Mouse (Mus musculus): ENCODE results near the gene Tradd. TPM values are rescaled to one million over a fixed set of nuclear protein-coding genes. Genes with fewer than 3 reads are reported as not detected.
A peak's percentile ranks its signal among the peaks of the same experiment; 100 is the strongest.
"Not testable (repeated sequence)": the region's sequence is repeated elsewhere in the genome, so short reads cannot be mapped to it uniquely, and the experiment has no call there.

The Tradd gene
- total RNA-seq, 2 experiments from 2014 or later: 8.7 to 14.2 TPM

DNA sequence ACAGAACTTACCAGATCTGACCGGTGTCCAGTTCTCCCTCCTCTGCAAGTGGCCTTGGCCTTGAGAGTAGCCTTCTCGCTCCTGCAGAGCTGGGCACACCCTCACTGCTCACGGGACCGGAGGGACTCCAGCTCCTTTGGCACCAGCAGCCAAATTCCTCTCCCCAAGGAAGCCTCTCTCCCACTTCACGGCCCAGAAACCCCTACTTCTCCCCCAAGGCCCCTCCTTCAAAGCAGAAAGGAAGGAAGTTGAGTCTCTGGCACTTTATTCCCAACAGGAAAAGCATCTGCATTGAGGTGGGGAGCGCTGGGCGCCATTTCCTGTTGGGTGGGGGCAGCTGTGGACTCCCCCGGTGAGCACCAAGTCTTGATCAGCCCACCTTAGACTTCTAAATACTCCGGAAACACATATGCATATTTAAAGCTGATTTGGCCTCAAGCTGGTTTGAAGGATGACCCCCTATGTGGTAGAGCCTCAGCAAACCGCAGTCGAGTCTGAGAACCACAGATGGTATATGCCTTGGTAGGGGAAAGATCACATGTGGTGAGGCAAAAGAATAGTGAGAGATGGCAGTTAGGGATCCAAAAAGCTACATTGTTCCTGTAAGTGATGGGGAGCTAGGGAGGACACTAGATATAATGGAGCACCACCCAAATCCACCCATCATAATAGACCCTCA is 31.6 kb upstream of the Tradd start, which contains the start of gene Exoc3l:
TSS of gene Exoc3l (minus strand) at position 207 of the 679 bp plus-strand sequence.
- ATAC-seq (replicated peaks; ENCODE audit: poor library complexity): no peak

GRCm38 (mm10) chr8:105295256-105295655 is 30.8 kb upstream of the Tradd start:
- no peak for ATAC-seq (replicated peaks; ENCODE audit: poor library complexity)

- no peak for ATAC-seq (replicated peaks; ENCODE audit: poor library complexity)
Observed at GRCm38 (mm10) chr8:105294776-105295175, 30.4 kb upstream of the Tradd start.

- no peak for ATAC-seq (replicated peaks; ENCODE audit: poor library complexity)
Observed at GRCm38 (mm10) chr8:105293405-105293804, 29.0 kb upstream of the Tradd start.

DNA sequence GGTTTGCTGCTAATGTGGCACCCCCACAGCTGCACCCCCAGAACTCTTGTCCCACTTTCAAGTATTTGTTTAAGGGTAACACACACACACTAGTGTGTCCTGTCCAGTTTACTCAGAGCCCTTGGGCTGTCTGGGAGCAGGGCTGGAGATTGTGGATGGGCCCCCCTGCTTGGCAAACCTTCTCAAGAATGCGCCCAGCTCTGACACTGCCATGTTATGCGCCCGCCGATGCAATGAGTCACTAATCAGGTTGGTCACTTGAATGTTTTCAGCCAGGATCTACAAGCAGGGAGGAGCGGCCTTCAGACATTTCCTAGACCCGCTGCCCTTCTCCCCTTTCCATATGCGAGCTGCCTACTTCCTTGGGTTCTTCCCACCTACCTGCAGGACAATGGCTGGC is 28.1 kb upstream of the Tradd start:
- ATAC-seq (replicated peaks; ENCODE audit: poor library complexity): no peak

GRCm38 (mm10) chr8:105291802-105292201 is 27.4 kb upstream of the Tradd start:
- not testable (repeated sequence) for ATAC-seq (replicated peaks; ENCODE audit: poor library complexity)

GRCm38 (mm10) chr8:105291364-105291763 is 27.0 kb upstream of the Tradd start:
- ATAC-seq (replicated peaks; ENCODE audit: poor library complexity): not testable (repeated sequence)

DNA sequence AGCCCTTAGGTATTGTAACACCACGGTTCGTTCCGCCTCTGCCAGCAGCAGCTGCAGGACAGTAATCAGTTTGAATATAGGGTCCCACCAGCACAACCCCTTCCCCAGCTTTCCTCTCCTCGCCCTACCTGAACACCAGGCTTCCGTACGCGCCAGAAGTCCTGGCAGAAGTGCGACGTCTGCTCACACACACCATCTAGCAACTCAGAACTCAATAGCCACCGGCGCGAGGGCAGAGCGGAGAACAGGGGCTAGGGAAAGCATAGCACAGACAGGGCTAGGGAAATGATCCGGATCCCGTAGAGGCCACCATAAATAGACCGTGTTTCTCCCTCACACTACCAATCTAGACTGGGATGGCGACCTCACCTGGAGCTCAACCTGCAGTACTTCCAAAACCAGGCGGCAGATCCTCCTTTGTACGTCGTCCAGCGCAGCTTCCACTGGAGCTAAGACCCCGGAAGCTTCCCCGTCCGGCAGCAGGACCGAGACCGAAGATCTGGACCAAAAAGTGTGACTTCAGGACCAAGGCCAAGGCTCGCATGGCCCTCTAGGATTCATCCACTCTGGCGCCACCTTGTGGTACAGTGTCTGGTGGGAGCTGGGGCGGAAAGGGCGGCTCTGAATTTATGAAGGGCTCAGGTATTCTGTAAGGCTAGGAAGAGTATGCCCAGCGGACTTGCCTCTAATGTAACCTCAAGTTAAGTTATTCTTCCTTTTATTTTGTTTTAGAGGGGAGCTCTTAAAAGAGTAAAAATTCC is 26.3 kb upstream of the Tradd start:
- peak; percentile 61 for ATAC-seq (replicated peaks; ENCODE audit: poor library complexity)

DNA sequence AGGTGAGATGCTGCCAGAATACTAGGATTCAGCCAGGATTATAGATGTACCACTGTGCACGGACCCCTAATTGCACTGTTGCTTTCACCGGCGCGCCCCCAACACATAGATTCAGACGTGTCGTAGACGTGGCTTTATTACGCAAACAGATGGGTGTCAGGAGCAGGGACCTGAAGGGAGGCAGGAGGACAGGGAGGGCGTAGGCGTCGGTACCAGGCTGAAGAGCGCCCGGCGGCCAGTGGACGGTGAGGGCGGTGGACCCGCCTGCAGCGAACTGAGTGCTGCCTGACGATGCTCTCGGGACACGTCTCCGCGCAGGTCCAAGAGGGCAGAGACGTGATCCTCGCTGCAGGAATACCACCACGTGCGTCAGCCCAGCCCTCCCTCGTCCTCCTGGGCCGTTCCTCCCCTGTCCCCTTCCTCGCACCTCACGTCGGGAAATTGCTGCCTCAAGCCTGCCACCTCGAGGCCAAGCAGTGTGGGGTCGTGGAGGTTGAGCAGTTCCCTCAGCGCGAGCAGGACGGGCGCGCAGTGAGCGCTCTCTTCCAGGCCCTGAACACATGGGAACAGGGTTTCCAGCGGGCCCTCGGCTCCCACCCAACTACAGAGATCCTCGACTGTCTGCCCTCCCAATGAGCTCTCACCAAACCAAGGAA is 25.5 kb upstream of the Tradd start, which contains the start of gene 4931428F04Rik:
TSS of gene 4931428F04Rik (minus strand) at position 60 of the 656 bp plus-strand sequence.
- peak; percentile 28 for ATAC-seq (replicated peaks; ENCODE audit: poor library complexity)

DNA sequence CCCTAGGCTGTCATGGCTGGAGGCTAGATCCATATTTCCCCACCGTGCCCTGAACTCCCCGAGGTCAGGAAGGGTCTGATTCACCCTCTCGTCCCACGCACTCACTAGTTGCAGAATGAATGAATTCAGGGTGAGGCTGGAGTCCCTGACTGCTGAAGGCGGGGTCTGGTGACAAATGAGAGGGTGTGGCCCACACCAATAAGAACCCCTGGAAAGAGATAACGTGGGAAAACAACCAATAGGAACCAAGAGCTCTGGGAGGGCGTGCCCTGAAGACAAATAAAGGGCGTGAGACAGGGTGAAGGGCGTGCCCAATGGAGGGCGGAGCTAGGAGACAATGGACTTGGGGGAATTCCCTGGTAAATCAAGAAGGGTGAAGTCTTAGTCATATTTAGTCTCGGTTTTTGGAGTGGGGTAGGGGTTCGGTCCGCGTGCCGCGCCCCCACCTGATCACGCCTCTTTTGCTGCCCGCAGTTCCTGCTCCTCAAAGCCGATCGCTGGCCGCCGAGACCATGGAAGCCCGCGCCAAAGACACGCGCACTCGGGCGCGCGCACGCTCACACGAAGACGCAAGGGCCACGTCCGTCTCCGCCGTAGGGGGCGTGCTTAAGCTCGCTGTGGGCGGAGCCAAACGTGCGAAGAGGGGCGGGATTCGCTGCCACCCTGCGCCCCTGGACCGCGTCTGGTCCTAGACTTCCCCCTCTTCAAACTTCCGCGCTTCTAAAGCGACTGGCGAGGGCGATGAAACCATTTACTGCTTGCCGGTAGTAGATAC is 24.7 kb upstream of the Tradd start:
- ATAC-seq (replicated peaks; ENCODE audit: poor library complexity): peak; percentile 82

DNA sequence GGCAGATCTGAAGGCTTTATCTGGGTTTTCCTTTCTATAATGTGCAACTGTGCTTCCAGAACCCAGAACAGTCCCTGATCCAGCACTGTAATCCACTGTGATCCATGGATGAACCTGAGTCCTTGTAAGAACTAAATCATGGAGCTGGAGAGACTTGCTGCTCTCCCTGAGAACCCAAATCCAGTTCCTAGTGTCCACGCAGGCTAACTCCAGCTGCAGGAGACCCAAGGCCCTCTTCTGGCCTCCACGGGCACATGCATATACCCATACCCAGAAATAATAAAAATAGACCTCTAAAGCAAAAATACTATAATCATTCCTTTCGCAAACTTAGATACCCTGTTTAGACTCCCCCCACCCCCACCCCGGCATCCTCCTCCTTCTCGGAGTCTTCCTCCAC is 23.8 kb upstream of the Tradd start:
- no peak for ATAC-seq (replicated peaks; ENCODE audit: poor library complexity)

GRCm38 (mm10) chr8:105286907-105287306 is 22.5 kb upstream of the Tradd start:
- ATAC-seq (replicated peaks; ENCODE audit: poor library complexity): no peak

GRCm38 (mm10) chr8:105285514-105285913 is 21.1 kb upstream of the Tradd start:
- no peak for ATAC-seq (replicated peaks; ENCODE audit: poor library complexity)

DNA sequence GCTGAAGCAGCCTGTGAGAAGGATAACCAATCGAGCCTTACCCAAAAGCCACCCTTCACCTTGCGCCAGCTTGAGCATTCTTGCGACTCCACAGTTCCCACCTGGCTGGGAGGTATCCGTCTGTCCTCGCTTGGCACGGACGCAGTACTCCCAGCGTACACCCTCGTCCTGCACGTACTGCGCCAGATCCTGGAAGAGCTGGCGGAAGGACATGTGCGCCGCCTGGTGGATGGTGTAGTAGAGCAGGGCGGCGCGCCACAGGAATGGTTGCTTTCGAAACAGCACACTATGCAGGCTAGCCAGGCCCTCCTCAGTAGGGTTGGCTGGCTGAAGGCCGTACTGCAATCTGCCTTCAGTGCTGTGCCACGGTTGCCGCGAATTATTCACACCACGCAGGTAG is 18.7 kb upstream of the Tradd start:
- ATAC-seq (replicated peaks; ENCODE audit: poor library complexity): peak; percentile 75

GRCm38 (mm10) chr8:105282239-105282638 is 17.8 kb upstream of the Tradd start:
- ATAC-seq (replicated peaks; ENCODE audit: poor library complexity): no peak

GRCm38 (mm10) chr8:105281821-105282220 is 17.4 kb upstream of the Tradd start:
- no peak for ATAC-seq (replicated peaks; ENCODE audit: poor library complexity)

- ATAC-seq (replicated peaks; ENCODE audit: poor library complexity): no peak
Observed at GRCm38 (mm10) chr8:105280567-105280966, 16.2 kb upstream of the Tradd start.

DNA sequence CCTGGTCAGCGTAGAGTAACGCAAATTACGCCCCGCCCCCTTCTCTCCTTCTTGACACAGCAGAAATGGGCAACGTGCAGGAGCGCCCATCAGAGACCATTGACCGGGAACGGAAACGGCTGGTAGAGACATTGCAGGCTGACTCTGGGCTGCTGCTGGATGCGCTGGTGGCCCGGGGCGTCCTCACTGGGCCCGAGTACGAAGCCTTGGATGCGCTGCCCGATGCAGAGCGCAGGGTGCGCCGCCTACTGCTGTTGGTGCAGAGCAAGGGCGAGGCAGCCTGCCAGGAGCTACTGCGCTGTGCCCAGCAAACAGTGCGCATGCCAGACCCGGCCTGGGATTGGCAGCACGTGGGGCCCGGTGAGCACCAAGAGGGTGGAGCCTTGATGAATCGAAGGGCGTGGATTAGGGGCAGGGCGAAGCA is 14.5 kb upstream of the Tradd start:
- peak; percentile 78 for ATAC-seq (replicated peaks; ENCODE audit: poor library complexity)

DNA sequence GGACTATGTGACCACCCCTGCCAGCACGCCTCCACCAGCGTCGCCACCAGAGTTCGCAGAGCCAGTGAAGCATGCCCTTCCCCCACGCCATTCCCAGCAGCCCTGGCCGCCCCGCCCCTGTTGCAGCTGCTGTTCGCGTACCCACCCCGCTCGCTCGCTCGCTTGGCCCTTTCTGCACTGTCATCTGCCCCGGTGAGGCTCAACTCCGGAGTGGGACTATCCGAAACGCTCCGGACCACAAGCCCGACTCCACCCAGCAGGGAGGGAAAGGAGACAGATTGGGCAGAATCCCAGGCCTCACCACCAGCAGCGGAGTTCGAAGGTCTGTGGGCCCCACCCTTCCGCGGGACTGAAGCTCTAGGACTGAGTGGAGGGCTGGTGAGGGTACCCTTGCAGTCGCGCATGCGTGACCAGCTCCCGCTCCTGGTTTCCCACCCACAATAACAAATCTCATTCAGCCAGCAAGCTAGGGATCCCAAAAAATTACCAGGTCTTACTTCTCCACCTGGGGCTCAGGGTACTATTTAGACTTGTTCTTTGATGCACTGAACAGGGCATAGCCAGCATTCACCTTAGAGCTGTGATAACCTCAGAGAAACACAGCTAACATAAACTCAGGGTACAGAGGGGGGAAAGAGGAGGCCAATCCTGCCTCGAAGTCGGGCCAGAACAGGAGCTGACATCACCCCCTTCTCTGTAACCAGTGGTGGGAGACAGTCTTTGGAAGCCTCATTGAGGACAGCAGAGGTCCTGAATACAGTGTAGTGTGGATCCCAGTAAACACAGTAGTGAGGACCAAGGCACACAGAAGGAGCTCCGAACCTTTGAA is 12.1 kb upstream of the Tradd start:
- ATAC-seq (replicated peaks; ENCODE audit: poor library complexity): peak; percentile 68

DNA sequence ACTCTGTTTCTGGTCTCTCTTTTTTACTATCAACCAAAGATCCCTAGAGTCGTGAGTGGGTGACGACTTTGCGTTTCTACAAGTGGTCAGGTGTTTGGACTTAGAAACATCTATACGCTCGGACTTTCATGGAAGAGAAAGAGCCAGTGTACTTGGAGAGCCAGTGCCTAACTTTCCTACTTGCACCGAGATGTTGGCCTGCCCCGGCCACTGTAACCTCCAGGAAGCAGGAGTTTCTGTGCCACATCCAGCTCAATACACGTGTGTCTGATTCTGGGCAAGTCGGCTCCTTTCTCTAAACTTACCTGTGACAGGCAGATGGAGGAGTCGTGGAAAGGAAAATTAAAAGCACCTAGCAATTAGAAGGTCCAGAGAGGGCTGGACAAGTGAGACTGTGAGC is 11.4 kb upstream of the Tradd start, which contains the start of gene Nol3:
TSS of gene Nol3 (plus strand) at position 301 of the 400 bp plus-strand sequence.
- no peak for ATAC-seq (replicated peaks; ENCODE audit: poor library complexity)
